Mouse (Mus musculus) skeletal muscle tissue, adult 2 months (tissue): ENCODE measurements at regions not wholly inside any gene's neighbourhood (a gene's known extent, or its start where the extent isn't known, plus 50 kb on each side); places are given as distances from the start of the nearest gene placed in this dataset.
"Not testable (repeated sequence)": the region's sequence is repeated elsewhere in the genome, so short reads cannot be mapped to it uniquely, and the experiment has no call there.

ENCODE experiments used
- DNase-seq: peaks from one replicate; pipeline ENCODE4 v3.0.0-alpha.2; 2012; ENCODE audit warnings: low read depth, low spot score

- DNase-seq: no peak
Observed at GRCm38 (mm10) chr1:149463930-149464329, 497.2 kb downstream of the Pla2g4a start.

GRCm38 (mm10) chr1:149449801-149450493 lies 511.1 kb downstream of the Pla2g4a start:
- DNase-seq: no peak

GRCm38 (mm10) chr1:149448516-149448915 lies 512.6 kb downstream of the Pla2g4a start:
- no peak for DNase-seq

- no peak for DNase-seq
Observed at GRCm38 (mm10) chr1:149411009-149411408, 550.1 kb downstream of the Pla2g4a start.

- DNase-seq: no peak
Observed at GRCm38 (mm10) chr1:149405367-149405766, 555.7 kb downstream of the Pla2g4a start.

- DNase-seq: peak; percentile 54
Observed at GRCm38 (mm10) chr1:149388706-149389105, 572.4 kb downstream of the Pla2g4a start.

GRCm38 (mm10) chr1:149351338-149351907 lies 609.7 kb downstream of the Pla2g4a start:
- no peak for DNase-seq

- no peak for DNase-seq
Observed at GRCm38 (mm10) chr1:149347359-149347758, 613.7 kb downstream of the Pla2g4a start.

GRCm38 (mm10) chr1:149338158-149338557 lies 622.9 kb downstream of the Pla2g4a start:
- no peak for DNase-seq

- no peak for DNase-seq
Observed at GRCm38 (mm10) chr1:149332239-149332638, 628.9 kb downstream of the Pla2g4a start.

- DNase-seq: no peak
Observed at GRCm38 (mm10) chr1:149327171-149327570, 633.9 kb downstream of the Pla2g4a start.

- no peak for DNase-seq
Observed at GRCm38 (mm10) chr1:149323095-149323494, 638.0 kb downstream of the Pla2g4a start.

- DNase-seq: no peak
Observed at GRCm38 (mm10) chr1:149289725-149290124, 671.4 kb downstream of the Pla2g4a start.

- no peak for DNase-seq
Observed at GRCm38 (mm10) chr1:149274932-149275331, 686.2 kb downstream of the Pla2g4a start.

- DNase-seq: no peak
Observed at GRCm38 (mm10) chr1:149256866-149257265, 704.2 kb downstream of the Pla2g4a start.

- no peak for DNase-seq
Observed at GRCm38 (mm10) chr1:149254141-149254540, 706.9 kb downstream of the Pla2g4a start.

GRCm38 (mm10) chr1:149238329-149239015 lies 722.6 kb downstream of the Pla2g4a start:
- DNase-seq: no peak

GRCm38 (mm10) chr1:149227170-149227569 lies 733.9 kb downstream of the Pla2g4a start:
- DNase-seq: not testable (repeated sequence)

- no peak for DNase-seq
Observed at GRCm38 (mm10) chr1:149226400-149226799, 734.7 kb downstream of the Pla2g4a start.

- DNase-seq: no peak
Observed at GRCm38 (mm10) chr1:149202631-149203030, 758.5 kb downstream of the Pla2g4a start.

GRCm38 (mm10) chr1:149199284-149199683 lies 761.8 kb downstream of the Pla2g4a start:
- DNase-seq: no peak

- DNase-seq: no peak
Observed at GRCm38 (mm10) chr1:149198854-149199253, 762.2 kb downstream of the Pla2g4a start.
